ENCODE assay signal across 10 mouse cellular contexts in genomic region chr1:88289917-88290316, GRCm38 (mm10). TPM values are rescaled to one million over a fixed set of nuclear protein-coding genes. Genes with fewer than 3 reads are reported as not detected.
A peak's percentile ranks its signal among the peaks of the same experiment; 100 is the strongest.
DNase-seq lines count a peak whose midpoint lies in the region; ATAC-seq lines count a peak whose summit lies in the region.
"Had no signal": no experiment of that assay in that cellular context is flagged by ENCODE, and none has a peak within 500 bp of the region (broad histone marks: within the 10 kb centered on the region; RNA-seq: fewer than 3 reads in every experiment).

No protein-coding gene starts in this region.

- no peaks in the 10 kb centered on the region for H3K27me3 ChIP-seq in midbrain, embryonic 11.5 days (ENCODE audit: control insufficient read depth, insufficient read depth, low read length)
- H3K27me3 ChIP-seq in midbrain, embryonic 16.5 days (ENCODE audit: control insufficient read depth, insufficient read depth, low read depth, low read length) = no peaks in the 10 kb centered on the region
- H3K27me3 ChIP-seq: lung, embryonic 15.5 days had no signal

- no peaks in the 10 kb centered on the region for H3K4me1 ChIP-seq in midbrain, embryonic 11.5 days (ENCODE audit: control insufficient read depth, insufficient read depth, low read length)
- no peaks in the 10 kb centered on the region for H3K4me1 ChIP-seq in midbrain, embryonic 16.5 days (ENCODE audit: control insufficient read depth, insufficient read depth, low read length)
- H3K4me1 ChIP-seq: lung, embryonic 15.5 days had no signal

- H3K9me3 ChIP-seq in midbrain, embryonic 11.5 days (ENCODE audit: control insufficient read depth, low read length) = peaks cover 70% of the 10 kb centered on the region
- H3K9me3 ChIP-seq in midbrain, embryonic 16.5 days (replicated peaks; ENCODE audit: control insufficient read depth, low read length, poor library complexity, severe bottlenecking) = peaks cover 48% of the 10 kb centered on the region

- H3K4me2 ChIP-seq in midbrain, embryonic 11.5 days = no peak overlapping the region
- H3K4me2 ChIP-seq in midbrain, embryonic 16.5 days (ENCODE audit: low read length) = no peak overlapping the region
- H3K4me2 ChIP-seq: lung, embryonic 15.5 days had no signal

- H3K36me3 ChIP-seq in midbrain, embryonic 11.5 days (ENCODE audit: control insufficient read depth, insufficient read depth, low read length) = no peaks in the 10 kb centered on the region
- no peaks in the 10 kb centered on the region for H3K36me3 ChIP-seq in midbrain, embryonic 16.5 days (ENCODE audit: control insufficient read depth, insufficient read depth, low read length)
- H3K36me3 ChIP-seq: lung, embryonic 15.5 days had no signal

- no peak overlapping the region for H3K4me3 ChIP-seq in midbrain, embryonic 11.5 days (ENCODE audit: low read depth, low read length)
- H3K4me3 ChIP-seq in midbrain, embryonic 16.5 days (ENCODE audit: low read depth, low read length) = no peak overlapping the region
- H3K4me3 ChIP-seq: lung, embryonic 15.5 days had no signal

- intact Hi-C loops in gastrocnemius, postnatal 14 days (cut with DNase I; ENCODE audit: low total_unique reads) = no loop called here
- intact Hi-C loops in left cerebral cortex, postnatal 36 days (cut with DNase I) = loop anchor here (10.0 kb wide), 1 partner anchor 145 kb away; no protein-coding TSS in a partner anchor

- no peak for ATAC-seq in midbrain, embryonic 11.5 days (ENCODE audit: low FRiP score)
- no peak for ATAC-seq in midbrain, embryonic 16.5 days

- no peak overlapping the region for H3K27ac ChIP-seq in midbrain, embryonic 11.5 days (ENCODE audit: low read depth, low read length)
- no peak overlapping the region for H3K27ac ChIP-seq in midbrain, embryonic 16.5 days (ENCODE audit: low read length)
- H3K27ac ChIP-seq: lung, embryonic 15.5 days had no signal

- DNase-seq in gastrocnemius, adult 18-20 months (ENCODE audit: low spot score) = peak; percentile 44
- DNase-seq in gastrocnemius, postnatal 14 days = no peak
- DNase-seq in midbrain, embryonic 11.5 days (ENCODE audit: low spot score, missing footprints) = peak; percentile 94
- DNase-seq in MN1 (ENCODE audit: low spot score) = peak; percentile 74
- peak; percentile 13 for DNase-seq in gastrocnemius, postnatal 25 days
- DNase-seq in retina, embryonic 14.5 days (ENCODE audit: low spot score) = peak; percentile 45
- no peak for DNase-seq in left cerebral cortex, postnatal 36 days (ENCODE audit: low spot score in 2 of 2)

- H3K9ac ChIP-seq in midbrain, embryonic 11.5 days (ENCODE audit: low read length) = no peak overlapping the region
- H3K9ac ChIP-seq in midbrain, embryonic 16.5 days (ENCODE audit: low read depth, low read length) = no peak overlapping the region
- H3K9ac ChIP-seq: lung, embryonic 15.5 days had no signal

- 40% methylated on average over 4 of the region's 4 CpGs for WGBS in midbrain, embryonic 11.5 days
- 45% methylated on average over 4 of the region's 4 CpGs for WGBS in midbrain, embryonic 16.5 days

RNA-seq across cellular contexts. Expression of gene Trpm8, which starts 12.5 kb away (rescaled TPM):
- not detected for total RNA-seq in gastrocnemius, adult 18-20 months (2021)
- total RNA-seq in gastrocnemius, postnatal 14 days (2021) = not detected
- not detected in 2 replicates for polyA plus RNA-seq in midbrain, embryonic 11.5 days (2014; fragmentation: Nextera tagmentation; extraction: Ambion mirVana)
- polyA plus RNA-seq in midbrain, embryonic 16.5 days (2015; fragmentation: Nextera tagmentation; extraction: Ambion mirVana) = 0.11 and 0.17 TPM in 2 replicates
- not detected for total RNA-seq in gastrocnemius, postnatal 25 days (2021)
- total RNA-seq in left cerebral cortex, postnatal 36 days (2021) = under 1 TPM in 1 of 2 experiments, not detected in 1; 0.25 TPM
- total RNA-seq: gastrocnemius, postnatal 4 days had no signal

RNA-seq across cellular contexts. Expression of gene Hjurp, which starts 12.5 kb away (rescaled TPM):
- total RNA-seq in gastrocnemius, adult 18-20 months (2021) = 1 to 10 TPM; 5.4 to 5.8 TPM
- total RNA-seq in gastrocnemius, postnatal 14 days (2021) = 10 to 100 TPM; 16.8 to 17.1 TPM
- polyA plus RNA-seq in midbrain, embryonic 11.5 days (2014; fragmentation: Nextera tagmentation; extraction: Ambion mirVana) = 135 TPM in 2 replicates
- 77.3 and 87.0 TPM in 2 replicates for polyA plus RNA-seq in midbrain, embryonic 16.5 days (2015; fragmentation: Nextera tagmentation; extraction: Ambion mirVana)
- 1 to 10 TPM; 7.8 to 8.7 TPM for total RNA-seq in gastrocnemius, postnatal 25 days (2021)
- total RNA-seq in left cerebral cortex, postnatal 36 days (2021) = 10 to 100 TPM; 33.0 to 38.9 TPM

Comparison
In these comparisons a context has a peak if more than half of its experiments do, and no peak if none do; other contexts are left out.
1. DNase-seq: peak in gastrocnemius, adult 18-20 months (single experiment), midbrain, embryonic 11.5 days (single experiment), MN1 (single experiment), gastrocnemius, postnatal 25 days (single experiment) and retina, embryonic 14.5 days (single experiment); none in gastrocnemius, postnatal 14 days (single experiment) and left cerebral cortex, postnatal 36 days (0 of 2).